Mouse (Mus musculus) kidney, embryonic 16.5 days (tissue): ENCODE measurements around the gene Dock7. TPM values are rescaled to one million over a fixed set of nuclear protein-coding genes. Genes with fewer than 3 reads are reported as not detected.

ENCODE experiments used
- ATAC-seq: fragments of 200-750 bp; cut with Nextera tagmentation; 2 replicates; pipeline ENCODE4 v1.8.0; 2017; ENCODE audit warnings: moderate TSS enrichment; ENCODE audit not compliant: low FRiP score, low TSS enrichment
- H3K27ac ChIP-seq: fragments of 300-500 bp; sonication (generic); 2 replicates; pipeline ENCODE4 v1.5.1; 2014; ENCODE audit warnings: low read length
- H3K27me3 ChIP-seq: fragments of 300-500 bp; sonication (generic); 2 replicates; pipeline ENCODE4 v1.6.1; 2014; ENCODE audit warnings: low read length, control low read depth, mixed read lengths; ENCODE audit not compliant: insufficient read depth
- H3K36me3 ChIP-seq: fragments of 300-500 bp; sonication (generic); 2 replicates; pipeline ENCODE4 v1.6.1; 2014; ENCODE audit warnings: low read length, control low read depth, mixed read lengths; ENCODE audit not compliant: insufficient read depth
- H3K4me1 ChIP-seq: fragments of 300-500 bp; sonication (generic); 2 replicates; pipeline ENCODE4 v1.6.1; 2014; ENCODE audit warnings: low read length, control low read depth, mixed read lengths; ENCODE audit not compliant: insufficient read depth
- H3K4me2 ChIP-seq: fragments of 300-500 bp; sonication (generic); replicated peaks from 2 replicates; pipeline ENCODE4 v1.6.1; 2014; ENCODE audit warnings: low read depth, low read length
- H3K4me3 ChIP-seq: fragments of 300-500 bp; sonication (generic); 2 replicates; pipeline ENCODE4 v1.5.1; 2014; ENCODE audit warnings: mild to moderate bottlenecking, low read length
- H3K9ac ChIP-seq: fragments of 300-500 bp; sonication (generic); replicated peaks from 2 replicates; pipeline ENCODE4 v1.6.1; 2014; ENCODE audit warnings: low read length
- H3K9me3 ChIP-seq: fragments of 300-500 bp; sonication (generic); 2 replicates; pipeline ENCODE4 v1.6.1; 2016; ENCODE audit warnings: low read length, control low read depth
- WGBS: fragments of 180-500 bp; shearing (Covaris S2); extraction: QIAGEN DNeasy Blood & Tissue Kit; methylation state at CpG from one replicate; pipeline ENCODE4 v1.1.7; 2014; 5-methylcytosine and 5-hydroxymethylcytosine counted together
- polyA plus RNA-seq: library from polyadenylated mRNA; unstranded; fragments of >200 nt; fragmentation: Nextera tagmentation; extraction: Ambion mirVana; gene quantifications from 2 replicates; pipeline ENCODE4 v1.2.1, GENCODE M21; 2015

Dock7 gene
- polyA plus RNA-seq, 1 experiment from 2014 or later: 50.3 TPM

- no peak overlapping the region for H3K9ac ChIP-seq
- H3K27me3 ChIP-seq: no peaks in the 10 kb centered on the region
- no peak overlapping the region for H3K4me3 ChIP-seq
- 85% methylated on average over 3 of the region's 3 CpGs for WGBS
- no peak overlapping the region for H3K27ac ChIP-seq
- no peaks in the 10 kb centered on the region for H3K9me3 ChIP-seq
- ATAC-seq: no peak
- H3K4me2 ChIP-seq: no peak overlapping the region
- H3K4me1 ChIP-seq: peaks cover 13% of the 10 kb centered on the region; the same call in 1 of the 2 replicates
- peaks cover 8% of the 10 kb centered on the region for H3K36me3 ChIP-seq
Measured at GRCm38 (mm10) chr4:99091777-99092176, 28.9 kb downstream of the Dock7 start.

- Histone ChIP-seq H3K4me3 (no peak overlapping the region), H3K27me3 (no peaks in the 10 kb centered on the region), H3K9ac (no peak overlapping the region), H3K27ac (no peak overlapping the region), H3K4me1 (peaks cover 13% of the 10 kb centered on the region; the same call in 1 of the 2 replicates), H3K4me2 (no peak overlapping the region), H3K36me3 (peaks cover 8% of the 10 kb centered on the region), H3K9me3 (no peaks in the 10 kb centered on the region)
- WGBS: 33% methylated on average over 3 of the region's 3 CpGs
- no peak for ATAC-seq
Measured at GRCm38 (mm10) chr4:99091151-99091701, 29.5 kb downstream of the Dock7 start.

- H3K36me3 ChIP-seq: peaks cover 8% of the 10 kb centered on the region
- 85% methylated on average over 17 of the region's 17 CpGs for WGBS
- H3K9me3 ChIP-seq: no peaks in the 10 kb centered on the region
- H3K27ac ChIP-seq: no peak overlapping the region
- no peak overlapping the region for H3K9ac ChIP-seq
- no peak overlapping the region for H3K4me3 ChIP-seq
- H3K4me1 ChIP-seq: peaks cover 6% of the 10 kb centered on the region; the same call in 1 of the 2 replicates
- ATAC-seq: no peak
- no peaks in the 10 kb centered on the region for H3K27me3 ChIP-seq
- no peak overlapping the region for H3K4me2 ChIP-seq
Measured at GRCm38 (mm10) chr4:99087760-99088485, 32.8 kb downstream of the Dock7 start.

- ATAC-seq: no peak
- H3K4me1 ChIP-seq: no peaks in the 10 kb centered on the region
- H3K4me3 ChIP-seq: no peak overlapping the region
- H3K27ac ChIP-seq: no peak overlapping the region
- H3K9ac ChIP-seq: no peak overlapping the region
- no peaks in the 10 kb centered on the region for H3K27me3 ChIP-seq
- H3K9me3 ChIP-seq: no peaks in the 10 kb centered on the region
- 81% methylated on average over 3 of the region's 3 CpGs for WGBS
- no peak overlapping the region for H3K4me2 ChIP-seq
- H3K36me3 ChIP-seq: peaks cover 11% of the 10 kb centered on the region
Measured at GRCm38 (mm10) chr4:99083862-99084261, 36.9 kb downstream of the Dock7 start.

GRCm38 (mm10) chr4:99081169-99081568, 39.5 kb downstream of the Dock7 start:
- no peak overlapping the region for H3K27ac ChIP-seq
- no peaks in the 10 kb centered on the region for H3K9me3 ChIP-seq
- H3K4me1 ChIP-seq: no peaks in the 10 kb centered on the region
- peaks cover 17% of the 10 kb centered on the region for H3K36me3 ChIP-seq
- no peak overlapping the region for H3K9ac ChIP-seq
- no peak overlapping the region for H3K4me3 ChIP-seq
- 94% methylated on average over 1 of the region's 1 CpGs for WGBS
- no peak for ATAC-seq
- no peak overlapping the region for H3K4me2 ChIP-seq
- H3K27me3 ChIP-seq: no peaks in the 10 kb centered on the region

- H3K36me3 ChIP-seq: peaks cover 21% of the 10 kb centered on the region
- no peak overlapping the region for H3K27ac ChIP-seq
- WGBS: 90% methylated on average over 3 of the region's 3 CpGs
- no peaks in the 10 kb centered on the region for H3K27me3 ChIP-seq
- no peaks in the 10 kb centered on the region for H3K4me1 ChIP-seq
- H3K9ac ChIP-seq: no peak overlapping the region
- H3K4me3 ChIP-seq: no peak overlapping the region
- no peaks in the 10 kb centered on the region for H3K9me3 ChIP-seq
- no peak for ATAC-seq
- no peak overlapping the region for H3K4me2 ChIP-seq
Measured at GRCm38 (mm10) chr4:99078005-99078404, 42.7 kb downstream of the Dock7 start.

GRCm38 (mm10) chr4:99068806-99069205, 51.9 kb downstream of the Dock7 start:
- H3K4me2 ChIP-seq: no peak overlapping the region
- no peak overlapping the region for H3K4me3 ChIP-seq
- no peak for ATAC-seq
- H3K27ac ChIP-seq: no peak overlapping the region
- 86% methylated on average over 6 of the region's 6 CpGs for WGBS
- no peaks in the 10 kb centered on the region for H3K9me3 ChIP-seq
- H3K9ac ChIP-seq: no peak overlapping the region
- H3K4me1 ChIP-seq: peaks cover 13% of the 10 kb centered on the region; the same call in 1 of the 2 replicates
- no peaks in the 10 kb centered on the region for H3K27me3 ChIP-seq
- peaks cover 33% of the 10 kb centered on the region for H3K36me3 ChIP-seq

- no peak overlapping the region for H3K4me2 ChIP-seq
- no peak overlapping the region for H3K4me3 ChIP-seq
- H3K36me3 ChIP-seq: peaks cover 18% of the 10 kb centered on the region
- no peaks in the 10 kb centered on the region for H3K27me3 ChIP-seq
- ATAC-seq: peak; percentile 90
- H3K9me3 ChIP-seq: no peaks in the 10 kb centered on the region
- 18% methylated on average over 5 of the region's 5 CpGs for WGBS
- no peak overlapping the region for H3K27ac ChIP-seq
- H3K9ac ChIP-seq: no peak overlapping the region
- H3K4me1 ChIP-seq: peaks cover 14% of the 10 kb centered on the region; the same call in 1 of the 2 replicates
Measured at GRCm38 (mm10) chr4:99064524-99064923, 56.2 kb downstream of the Dock7 start.

GRCm38 (mm10) chr4:99048581-99048980, 72.1 kb downstream of the Dock7 start:
- H3K27ac ChIP-seq: no peak overlapping the region
- no peaks in the 10 kb centered on the region for H3K9me3 ChIP-seq
- H3K9ac ChIP-seq: no peak overlapping the region
- 89% methylated on average over 2 of the region's 2 CpGs for WGBS
- no peak overlapping the region for H3K4me3 ChIP-seq
- H3K36me3 ChIP-seq: peaks cover 18% of the 10 kb centered on the region; the same call in 1 of the 2 replicates
- no peaks in the 10 kb centered on the region for H3K27me3 ChIP-seq
- no peak for ATAC-seq
- H3K4me2 ChIP-seq: no peak overlapping the region
- no peaks in the 10 kb centered on the region for H3K4me1 ChIP-seq

- Histone ChIP-seq H3K4me1 (no peaks in the 10 kb centered on the region), H3K4me2 (no peak overlapping the region), H3K27ac (no peak overlapping the region), H3K9me3 (no peaks in the 10 kb centered on the region), H3K9ac (no peak overlapping the region), H3K27me3 (no peaks in the 10 kb centered on the region), H3K36me3 (peaks cover 25% of the 10 kb centered on the region), H3K4me3 (no peak overlapping the region)
- WGBS: 77% methylated on average over 3 of the region's 3 CpGs
- ATAC-seq: no peak
Measured at GRCm38 (mm10) chr4:99046471-99046870, 74.2 kb downstream of the Dock7 start.
